Comparison of ENCODE assay signal across 10 mouse cellular contexts in genomic region chr2:92693024-92693423, GRCm38 (mm10).
"Had no signal": no experiment of that assay in that cellular context is flagged by ENCODE, and none has a peak within 500 bp of the region (broad histone marks: within the 10 kb centered on the region; RNA-seq: fewer than 3 reads in every experiment).

No protein-coding gene starts in this region.

- H3K27me3 ChIP-seq: liver, embryonic 13.5 days; stomach, embryonic 15.5 days had no signal

- ATAC-seq: midbrain, embryonic 16.5 days had no signal

- H3K4me3 ChIP-seq: liver, embryonic 13.5 days; midbrain, embryonic 12.5 days; stomach, embryonic 15.5 days had no signal

- DNase-seq: kidney, adult 2 months; liver, embryonic 13.5 days; lung, adult 2 months; lung, postnatal 4 days; spleen, adult 18-20 months; thymus, postnatal 25 days had no signal

- H3K36me3 ChIP-seq: liver, embryonic 13.5 days; midbrain, embryonic 12.5 days; stomach, embryonic 15.5 days had no signal

- H3K9ac ChIP-seq: liver, embryonic 13.5 days; midbrain, embryonic 12.5 days; stomach, embryonic 15.5 days had no signal

- H3K9me3 ChIP-seq: liver, embryonic 13.5 days; midbrain, embryonic 12.5 days; stomach, embryonic 15.5 days had no signal

- H3K27ac ChIP-seq: kidney, postnatal 0 days; liver, embryonic 13.5 days; midbrain, embryonic 12.5 days; stomach, embryonic 15.5 days had no signal

- H3K4me1 ChIP-seq: liver, embryonic 13.5 days; stomach, embryonic 15.5 days had no signal

- H3K4me2 ChIP-seq: liver, embryonic 13.5 days; midbrain, embryonic 12.5 days; stomach, embryonic 15.5 days had no signal
